Mouse (Mus musculus): ENCODE results near the gene Calu. TPM values are rescaled to one million over a fixed set of nuclear protein-coding genes. Genes with fewer than 3 reads are reported as not detected.

Calu gene
- polyA plus RNA-seq (2012; rRNA removed), result 35.2 and 41.9 TPM in 2 replicates

- under 1% methylated on average over 55 of the region's 55 CpGs for WGBS
- no peaks in the 10 kb centered on the region for H3K36me3 ChIP-seq (ENCODE audit: control insufficient read depth, insufficient read depth, low read length)
- H3K27ac ChIP-seq (ENCODE audit: control insufficient read depth, insufficient read depth, low read length), result no peak within 1 kb of the TSS
- H3K27me3 ChIP-seq (ENCODE audit: control insufficient read depth, insufficient read depth, low read length), result no peaks in the 10 kb centered on the region
- TF ChIP-seq CTCF (IDR thresholded peaks at IDR 0.05; ENCODE audit: borderline replicate concordance, control insufficient read depth, extremely low read depth, insufficient read depth, low read length, poor library complexity) (no peak; the same call in 1 of the 2 replicates), POLR2A (IDR thresholded peaks at IDR 0.05; ENCODE audit: control insufficient read depth, extremely low read depth, insufficient read depth, low read length, poor library complexity) (peak; percentile 91)
- no peaks in the 10 kb centered on the region for H3K4me1 ChIP-seq (replicated peaks; ENCODE audit: control insufficient read depth, insufficient read depth, low read length)
- peak within 1 kb of the TSS; percentile 62 for H3K4me3 ChIP-seq (ENCODE audit: control insufficient read depth, insufficient read depth, low read length)
- peak; percentile 100 for DNase-seq
Observed at GRCm38 (mm10) chr6:29347665-29348370, at the start of gene Calu. Calu (plus strand) TSS chr6:29348069.

- no peaks in the 10 kb centered on the region for H3K36me3 ChIP-seq (ENCODE audit: control insufficient read depth, insufficient read depth, low read length)
- H3K4me1 ChIP-seq (replicated peaks; ENCODE audit: control insufficient read depth, insufficient read depth, low read length), result no peaks in the 10 kb centered on the region
- DNase-seq, result no peak
- H3K4me3 ChIP-seq (ENCODE audit: control insufficient read depth, insufficient read depth, low read length), result no peak overlapping the region
- H3K27ac ChIP-seq (ENCODE audit: control insufficient read depth, insufficient read depth, low read length), result no peak overlapping the region
- WGBS, result 75% methylated on average over 2 of the region's 2 CpGs
- TF ChIP-seq CTCF (IDR thresholded peaks at IDR 0.05; ENCODE audit: borderline replicate concordance, control insufficient read depth, extremely low read depth, insufficient read depth, low read length, poor library complexity), result no peak
- no peak for TF ChIP-seq POLR2A (IDR thresholded peaks at IDR 0.05; ENCODE audit: control insufficient read depth, extremely low read depth, insufficient read depth, low read length, poor library complexity)
- H3K27me3 ChIP-seq (ENCODE audit: control insufficient read depth, insufficient read depth, low read length), result no peaks in the 10 kb centered on the region
Observed at GRCm38 (mm10) chr6:29299112-29299511, 48.8 kb upstream of the Calu start.

GRCm38 (mm10) chr6:29303251-29303650 lies 44.6 kb upstream of the Calu start:
- Histone ChIP-seq H3K27ac (ENCODE audit: control insufficient read depth, insufficient read depth, low read length) (no peak overlapping the region), H3K27me3 (ENCODE audit: control insufficient read depth, insufficient read depth, low read length) (no peaks in the 10 kb centered on the region), H3K36me3 (ENCODE audit: control insufficient read depth, insufficient read depth, low read length) (no peaks in the 10 kb centered on the region), H3K4me1 (replicated peaks; ENCODE audit: control insufficient read depth, insufficient read depth, low read length) (no peaks in the 10 kb centered on the region), H3K4me3 (ENCODE audit: control insufficient read depth, insufficient read depth, low read length) (no peak overlapping the region)
- no peak for TF ChIP-seq POLR2A (IDR thresholded peaks at IDR 0.05; ENCODE audit: control insufficient read depth, extremely low read depth, insufficient read depth, low read length, poor library complexity)
- no peak for TF ChIP-seq CTCF (IDR thresholded peaks at IDR 0.05; ENCODE audit: borderline replicate concordance, control insufficient read depth, extremely low read depth, insufficient read depth, low read length, poor library complexity)
- DNase-seq, result no peak

- H3K27me3 ChIP-seq (ENCODE audit: control insufficient read depth, insufficient read depth, low read length), result no peaks in the 10 kb centered on the region
- no peak for TF ChIP-seq CTCF (IDR thresholded peaks at IDR 0.05; ENCODE audit: borderline replicate concordance, control insufficient read depth, extremely low read depth, insufficient read depth, low read length, poor library complexity)
- TF ChIP-seq POLR2A (IDR thresholded peaks at IDR 0.05; ENCODE audit: control insufficient read depth, extremely low read depth, insufficient read depth, low read length, poor library complexity), result no peak
- DNase-seq, result no peak
- H3K27ac ChIP-seq (ENCODE audit: control insufficient read depth, insufficient read depth, low read length), result no peak overlapping the region
- H3K4me3 ChIP-seq (ENCODE audit: control insufficient read depth, insufficient read depth, low read length), result no peak overlapping the region
- no peaks in the 10 kb centered on the region for H3K4me1 ChIP-seq (replicated peaks; ENCODE audit: control insufficient read depth, insufficient read depth, low read length)
- no peaks in the 10 kb centered on the region for H3K36me3 ChIP-seq (ENCODE audit: control insufficient read depth, insufficient read depth, low read length)
- WGBS, result 71% methylated on average over 5 of the region's 5 CpGs
Observed at GRCm38 (mm10) chr6:29303726-29304125, 44.1 kb upstream of the Calu start.

GRCm38 (mm10) chr6:29305462-29305861 lies 42.4 kb upstream of the Calu start:
- Histone ChIP-seq H3K4me3 (ENCODE audit: control insufficient read depth, insufficient read depth, low read length) (no peak overlapping the region), H3K27me3 (ENCODE audit: control insufficient read depth, insufficient read depth, low read length) (no peaks in the 10 kb centered on the region), H3K4me1 (replicated peaks; ENCODE audit: control insufficient read depth, insufficient read depth, low read length) (no peaks in the 10 kb centered on the region), H3K27ac (ENCODE audit: control insufficient read depth, insufficient read depth, low read length) (no peak overlapping the region), H3K36me3 (ENCODE audit: control insufficient read depth, insufficient read depth, low read length) (no peaks in the 10 kb centered on the region)
- no peak for DNase-seq
- TF ChIP-seq POLR2A (IDR thresholded peaks at IDR 0.05; ENCODE audit: control insufficient read depth, extremely low read depth, insufficient read depth, low read length, poor library complexity) (no peak), CTCF (IDR thresholded peaks at IDR 0.05; ENCODE audit: borderline replicate concordance, control insufficient read depth, extremely low read depth, insufficient read depth, low read length, poor library complexity) (no peak)
- 96% methylated on average over 4 of the region's 4 CpGs for WGBS

GRCm38 (mm10) chr6:29308846-29309605 lies 38.8 kb upstream of the Calu start:
- 96% methylated on average over 16 of the region's 16 CpGs for WGBS
- Histone ChIP-seq H3K4me3 (ENCODE audit: control insufficient read depth, insufficient read depth, low read length) (no peak overlapping the region), H3K27ac (ENCODE audit: control insufficient read depth, insufficient read depth, low read length) (no peak overlapping the region), H3K27me3 (ENCODE audit: control insufficient read depth, insufficient read depth, low read length) (no peaks in the 10 kb centered on the region), H3K4me1 (replicated peaks; ENCODE audit: control insufficient read depth, insufficient read depth, low read length) (no peaks in the 10 kb centered on the region), H3K36me3 (ENCODE audit: control insufficient read depth, insufficient read depth, low read length) (no peaks in the 10 kb centered on the region)
- TF ChIP-seq CTCF (IDR thresholded peaks at IDR 0.05; ENCODE audit: borderline replicate concordance, control insufficient read depth, extremely low read depth, insufficient read depth, low read length, poor library complexity) (no peak), POLR2A (IDR thresholded peaks at IDR 0.05; ENCODE audit: control insufficient read depth, extremely low read depth, insufficient read depth, low read length, poor library complexity) (no peak)
- no peak for DNase-seq
